Mouse (Mus musculus) brain, embryonic 14.5 days (tissue): ENCODE data around the gene Camkk2.

Experiments used
- CTCF ChIP-seq: fragments of 200-500 bp; IDR thresholded peaks from 2 replicates; pipeline ENCODE4 v1.5.1; 2012; ENCODE audit warnings: inconsistent platforms, mild to moderate bottlenecking, moderate library complexity, borderline replicate concordance; ENCODE audit not compliant: insufficient read depth, insufficient read length; ENCODE audit errors: extremely low read depth
- POLR2A ChIP-seq: fragments of 200-500 bp; IDR thresholded peaks from 2 replicates; pipeline ENCODE4 v1.6.1; 2012; ENCODE audit warnings: mild to moderate bottlenecking, inconsistent platforms, borderline replicate concordance; ENCODE audit not compliant: poor library complexity, insufficient read depth, insufficient read length, severe bottlenecking; ENCODE audit errors: extremely low read depth

- no peak for TF ChIP-seq CTCF
- TF ChIP-seq POLR2A, result no peak
Measured at GRCm38 (mm10) chr5:122812699-122813098, 33.5 kb upstream of the Camkk2 start.
